Mouse (Mus musculus) mature B cell (primary cell): ENCODE measurements around the gene Trmt1l.

ENCODE experiments used
- in situ Hi-C: fragments of 300-500 bp; cut with MboI; formaldehyde crosslinking; loops from 2 replicates; pipeline ENCODE4 v1.14.3; 2019

The Trmt1l gene

DNA sequence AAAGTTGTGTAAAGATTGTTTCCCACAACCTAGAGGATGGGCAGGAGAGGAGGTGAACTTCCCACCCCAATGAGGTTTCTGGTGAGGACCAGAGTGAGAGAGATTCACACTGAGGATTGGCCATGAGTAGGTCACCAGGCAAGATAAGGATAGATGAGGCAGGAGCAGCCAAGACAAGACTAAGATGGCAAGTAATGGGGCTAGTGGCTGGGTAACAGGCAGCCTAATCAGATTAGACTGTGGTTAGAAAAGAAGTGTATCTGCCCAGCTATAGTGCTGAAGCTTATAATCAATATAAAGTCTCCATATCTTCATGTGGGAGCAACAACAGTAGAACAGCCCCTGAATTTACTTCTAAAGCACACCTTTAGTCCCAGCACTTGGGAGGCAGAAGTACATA is 65.5 kb downstream of the Trmt1l start:
- in situ Hi-C loops, result loop anchor here (25.0 kb wide), 1 partner anchor 218 kb away; no protein-coding TSS in a partner anchor

DNA sequence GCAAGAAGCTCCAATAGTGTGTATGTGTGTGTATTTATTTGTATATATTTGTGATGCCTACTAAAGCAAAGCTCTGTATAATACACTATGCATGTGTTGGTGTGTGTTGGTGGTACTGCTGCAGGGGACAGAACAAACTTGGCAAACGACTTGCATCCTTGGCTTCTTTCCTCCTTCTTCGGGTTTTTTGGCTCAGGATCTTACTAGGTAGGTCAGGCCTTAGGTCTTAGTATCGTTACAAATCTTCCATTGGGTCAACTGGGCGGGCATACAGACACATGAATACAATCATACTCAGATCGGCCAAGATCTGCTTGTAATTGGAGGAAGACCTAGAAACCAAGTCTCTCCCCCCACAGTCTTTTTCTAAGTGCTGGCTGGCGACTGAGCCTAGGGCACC is 66.4 kb downstream of the Trmt1l start:
- in situ Hi-C loops, result loop anchor here (25.0 kb wide), 1 partner anchor 218 kb away; no protein-coding TSS in a partner anchor

- in situ Hi-C loops, result loop anchor here (25.0 kb wide), 1 partner anchor 217 kb away; no protein-coding TSS in a partner anchor
These were observed 67.4 kb downstream of the Trmt1l start for GRCm38 (mm10) chr1:151495635-151496285.

DNA sequence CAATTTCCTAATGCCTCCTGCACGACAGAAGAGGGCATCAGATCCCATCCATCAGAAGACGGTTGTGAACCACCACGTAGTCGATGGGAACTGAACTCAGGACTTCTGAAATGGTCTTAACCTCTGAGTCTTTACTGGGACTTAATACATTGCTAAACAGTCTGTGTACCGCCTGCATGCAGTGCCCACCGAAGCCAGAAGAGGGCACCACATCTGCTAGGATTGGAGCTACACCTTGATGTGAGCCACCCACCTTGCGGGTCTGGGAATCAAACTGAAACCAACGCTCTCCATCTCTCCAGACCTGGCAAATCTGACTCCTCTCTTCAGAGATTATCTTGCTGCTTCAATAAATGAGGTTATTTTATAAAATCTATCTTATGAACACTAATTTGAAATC is 68.7 kb downstream of the Trmt1l start:
- in situ Hi-C loops, result loop anchor here (25.0 kb wide), 1 partner anchor 215 kb away; no protein-coding TSS in a partner anchor

GRCm38 (mm10) chr1:151497942-151498341 is 69.6 kb downstream of the Trmt1l start:
- in situ Hi-C loops, result loop anchor here (25.0 kb wide), 1 partner anchor 214 kb away; no protein-coding TSS in a partner anchor

DNA sequence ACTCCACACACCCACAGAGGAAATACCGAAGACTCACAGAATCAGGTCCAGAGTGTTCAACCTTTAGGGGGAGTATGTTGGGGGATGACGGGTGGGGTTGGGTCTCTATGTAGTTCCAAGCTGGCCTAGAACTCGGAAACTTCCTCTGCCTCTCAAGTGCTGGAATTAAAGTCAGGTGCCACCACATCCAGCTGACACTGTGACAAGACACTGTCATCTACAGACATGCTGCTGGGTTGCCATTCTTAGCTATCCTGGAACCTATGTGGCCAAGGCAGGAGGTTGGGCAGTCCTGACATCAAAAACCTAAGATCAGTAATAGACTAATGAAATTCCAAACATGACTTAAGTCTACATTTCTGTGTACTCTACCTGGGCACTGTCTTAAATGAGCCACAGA is 70.0 kb downstream of the Trmt1l start:
- in situ Hi-C loops, result loop anchor here (25.0 kb wide), 1 partner anchor 214 kb away; no protein-coding TSS in a partner anchor

- in situ Hi-C loops, result loop anchor here (25.0 kb wide), 1 partner anchor 212 kb away; no protein-coding TSS in a partner anchor
These were observed 71.6 kb downstream of the Trmt1l start for GRCm38 (mm10) chr1:151499815-151500501.

GRCm38 (mm10) chr1:151500531-151501361 is 72.4 kb downstream of the Trmt1l start, which contains the start of gene Rnf2:
Gene Rnf2, minus strand, starts transcription at chr1:151500955.
- in situ Hi-C loops, result no loop called here
